Mouse (Mus musculus) hindbrain, embryonic 12.5 days (tissue): Measurements from ENCODE around the gene Mylpf. TPM values are rescaled to one million over a fixed set of nuclear protein-coding genes. Genes with fewer than 3 reads are reported as not detected.

Experiments used
- ATAC-seq: fragments of 200-750 bp; cut with Nextera tagmentation; 2 replicates; pipeline ENCODE4 v1.8.0; 2017; ENCODE audit warnings: moderate TSS enrichment; ENCODE audit not compliant: low FRiP score
- H3K27ac ChIP-seq: fragments of 300-500 bp; sonication (generic); 2 replicates; pipeline ENCODE4 v1.5.1; 2016; ENCODE audit warnings: mild to moderate bottlenecking
- H3K27me3 ChIP-seq: fragments of 300-500 bp; sonication (generic); 2 replicates; pipeline ENCODE4 v1.6.1; 2016; ENCODE audit warnings: mild to moderate bottlenecking
- H3K36me3 ChIP-seq: fragments of 300-500 bp; sonication (generic); 2 replicates; pipeline ENCODE4 v1.6.1; 2016; ENCODE audit warnings: mild to moderate bottlenecking
- H3K4me1 ChIP-seq: fragments of 300-500 bp; sonication (generic); 2 replicates; pipeline ENCODE4 v1.6.1; 2016
- H3K4me2 ChIP-seq: fragments of 300-500 bp; sonication (generic); replicated peaks from 2 replicates; pipeline ENCODE4 v1.6.1; 2016; ENCODE audit warnings: mild to moderate bottlenecking
- H3K4me3 ChIP-seq: fragments of 300-500 bp; sonication (generic); 2 replicates; pipeline ENCODE4 v1.5.1; 2016; ENCODE audit warnings: mild to moderate bottlenecking
- H3K9ac ChIP-seq: fragments of 300-500 bp; sonication (generic); 2 replicates; pipeline ENCODE4 v1.6.1; 2016; ENCODE audit warnings: mild to moderate bottlenecking, moderate library complexity
- H3K9me3 ChIP-seq: fragments of 300-500 bp; sonication (generic); replicated peaks from 2 replicates; pipeline ENCODE4 v1.6.1; 2016; ENCODE audit warnings: mild to moderate bottlenecking
- WGBS: fragments of 180-500 bp; shearing (Covaris S2); methylation state at CpG from one replicate; pipeline ENCODE4 v1.1.7; 2016; 5-methylcytosine and 5-hydroxymethylcytosine counted together
- polyA plus RNA-seq: library from polyadenylated mRNA; unstranded; fragments of >200 nt; fragmentation: Nextera tagmentation; extraction: Ambion mirVana; gene quantifications from 2 replicates; pipeline ENCODE4 v1.2.1, GENCODE M21; 2016

The Mylpf gene
- polyA plus RNA-seq, 1 experiment from 2014 or later, result 19.5 TPM

- ATAC-seq, result no peak
- 78% methylated on average over 5 of the region's 5 CpGs for WGBS
- Histone ChIP-seq H3K4me3 (no peak overlapping the region), H3K36me3 (peaks cover 6% of the 10 kb centered on the region), H3K9me3 (no peaks in the 10 kb centered on the region), H3K4me2 (peak overlapping the region; percentile 61), H3K27ac (no peak overlapping the region), H3K4me1 (peaks cover 32% of the 10 kb centered on the region), H3K27me3 (peaks cover 16% of the 10 kb centered on the region), H3K9ac (no peak overlapping the region)
These were observed 1.2 kb downstream of the Mylpf start for GRCm38 (mm10) chr7:127209851-127210250.

- no peak for ATAC-seq
- Histone ChIP-seq H3K9ac (no peak overlapping the region), H3K4me1 (peaks cover 29% of the 10 kb centered on the region), H3K4me2 (no peak overlapping the region), H3K4me3 (no peak overlapping the region), H3K9me3 (no peaks in the 10 kb centered on the region), H3K36me3 (peaks cover 1% of the 10 kb centered on the region), H3K27me3 (peaks cover 19% of the 10 kb centered on the region), H3K27ac (no peak overlapping the region)
- WGBS, result 92% methylated on average over 4 of the region's 4 CpGs
These were observed 1.6 kb downstream of the Mylpf start for GRCm38 (mm10) chr7:127210266-127210665.

DNA sequence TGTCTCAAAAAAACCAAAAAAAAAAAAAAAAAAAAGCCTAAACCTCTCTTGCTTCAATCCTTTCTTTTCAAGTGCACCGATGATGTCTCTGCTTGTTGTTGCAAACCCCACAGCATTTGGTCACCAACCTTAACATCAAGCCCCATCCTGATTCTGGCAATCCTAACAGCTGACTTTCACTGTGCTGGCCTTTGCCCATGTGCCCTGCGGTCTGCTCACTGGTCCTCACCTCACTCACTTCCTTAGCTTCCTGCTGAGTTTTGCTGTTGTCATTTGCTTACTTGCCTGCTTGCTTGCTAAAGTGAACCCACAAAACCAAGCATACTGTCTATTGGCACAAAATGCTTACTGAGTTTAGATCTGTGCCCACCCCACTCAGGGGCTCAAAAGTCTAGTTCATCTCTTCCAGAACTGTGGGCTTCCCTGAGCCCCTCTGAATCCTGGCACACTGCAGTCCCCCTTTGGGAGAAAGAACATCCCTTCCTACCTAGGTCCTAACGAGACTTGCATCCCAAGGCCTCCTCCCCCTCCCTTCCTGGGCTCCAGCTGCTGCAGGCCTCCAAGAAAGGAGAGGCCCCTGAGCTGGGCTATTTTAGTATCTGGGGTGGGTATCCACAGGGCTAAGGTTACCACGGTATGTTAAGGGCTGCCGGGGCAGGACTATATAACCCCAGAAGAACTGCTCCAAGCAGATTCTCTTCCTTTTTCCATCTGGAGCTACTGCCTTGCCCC, 2.5 kb downstream of the Mylpf start:
- WGBS, result 71% methylated on average over 5 of the region's 5 CpGs
- Histone ChIP-seq H3K27ac (no peak overlapping the region), H3K4me2 (no peak overlapping the region), H3K4me3 (no peak overlapping the region), H3K36me3 (no peaks in the 10 kb centered on the region), H3K9me3 (no peaks in the 10 kb centered on the region), H3K9ac (no peak overlapping the region), H3K4me1 (peaks cover 22% of the 10 kb centered on the region), H3K27me3 (peaks cover 19% of the 10 kb centered on the region)
- ATAC-seq, result no peak

DNA sequence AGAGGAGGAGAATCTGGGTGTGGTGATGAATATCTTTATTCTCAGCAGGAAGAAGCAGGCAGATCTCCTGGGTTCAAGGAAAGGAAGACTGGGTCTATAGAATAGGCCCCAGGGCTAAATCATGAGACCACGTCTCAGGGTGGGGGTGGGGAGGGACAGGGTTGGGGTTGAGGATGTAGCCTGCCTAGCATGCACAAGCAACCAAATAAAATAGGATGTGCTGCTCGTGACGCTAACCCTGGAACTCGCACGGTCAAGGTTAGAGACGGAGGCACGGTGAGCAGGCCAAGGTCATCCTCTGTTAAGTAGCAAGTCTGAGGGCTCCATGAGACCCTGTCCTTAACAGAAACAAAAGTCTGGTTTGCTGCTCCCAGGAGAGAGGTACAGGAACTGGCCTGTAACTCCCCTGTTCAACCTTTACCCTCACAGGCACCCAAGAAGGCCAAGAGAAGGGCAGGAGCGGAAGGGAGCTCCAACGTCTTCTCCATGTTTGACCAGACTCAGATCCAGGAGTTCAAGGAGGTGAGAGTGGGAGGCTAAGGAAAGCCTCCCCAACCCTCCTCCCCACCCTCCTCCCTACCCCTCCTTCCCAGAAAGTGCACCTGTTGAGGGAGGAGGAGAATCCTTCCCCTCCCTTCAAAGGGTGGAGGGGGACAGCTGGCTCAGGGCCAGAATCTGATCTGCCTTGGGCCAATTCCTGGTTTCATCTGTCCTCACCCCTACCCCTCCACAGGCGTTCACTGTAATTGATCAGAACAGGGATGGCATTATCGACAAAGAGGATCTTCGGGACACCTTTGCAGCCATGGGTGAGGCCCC, 4.0 kb downstream of the Mylpf start:
- ATAC-seq, result no peak
- Histone ChIP-seq H3K4me2 (no peak overlapping the region), H3K4me1 (peaks cover 11% of the 10 kb centered on the region), H3K9ac (no peak overlapping the region), H3K36me3 (no peaks in the 10 kb centered on the region), H3K27me3 (peaks cover 19% of the 10 kb centered on the region), H3K4me3 (no peak overlapping the region), H3K9me3 (no peaks in the 10 kb centered on the region), H3K27ac (no peak overlapping the region)
- 92% methylated on average over 12 of the region's 12 CpGs for WGBS

GRCm38 (mm10) chr7:127213485-127213884, 4.8 kb downstream of the Mylpf start:
- peaks cover 19% of the 10 kb centered on the region for H3K27me3 ChIP-seq
- no peaks in the 10 kb centered on the region for H3K9me3 ChIP-seq
- H3K27ac ChIP-seq, result no peak overlapping the region
- no peak for ATAC-seq
- H3K4me1 ChIP-seq, result peaks cover 11% of the 10 kb centered on the region
- H3K4me3 ChIP-seq, result no peak overlapping the region
- 40% methylated on average over 7 of the region's 7 CpGs for WGBS
- H3K9ac ChIP-seq, result no peak overlapping the region
- no peak overlapping the region for H3K4me2 ChIP-seq
- no peaks in the 10 kb centered on the region for H3K36me3 ChIP-seq

- Histone ChIP-seq H3K27ac (no peak overlapping the region), H3K9ac (no peak overlapping the region), H3K4me3 (no peak overlapping the region), H3K4me2 (peak overlapping the region; percentile 47; the same call in 1 of the 2 replicates), H3K36me3 (no peaks in the 10 kb centered on the region), H3K4me1 (peaks cover 11% of the 10 kb centered on the region), H3K9me3 (no peaks in the 10 kb centered on the region), H3K27me3 (peaks cover 19% of the 10 kb centered on the region)
- ATAC-seq, result no peak
- 56% methylated on average over 12 of the region's 12 CpGs for WGBS
These were observed 5.2 kb downstream of the Mylpf start for GRCm38 (mm10) chr7:127213930-127214329.

GRCm38 (mm10) chr7:127214521-127214920, 5.8 kb downstream of the Mylpf start:
- Histone ChIP-seq H3K4me1 (peaks cover 6% of the 10 kb centered on the region), H3K4me2 (peak overlapping the region; percentile 47), H3K36me3 (no peaks in the 10 kb centered on the region), H3K9me3 (no peaks in the 10 kb centered on the region), H3K27ac (no peak overlapping the region), H3K9ac (0 out of 2 replicates have a peak overlapping the region, but pooled peaks have one; percentile 23), H3K4me3 (no peak overlapping the region), H3K27me3 (peaks cover 19% of the 10 kb centered on the region)
- 31% methylated on average over 21 of the region's 21 CpGs for WGBS
- no peak for ATAC-seq

DNA sequence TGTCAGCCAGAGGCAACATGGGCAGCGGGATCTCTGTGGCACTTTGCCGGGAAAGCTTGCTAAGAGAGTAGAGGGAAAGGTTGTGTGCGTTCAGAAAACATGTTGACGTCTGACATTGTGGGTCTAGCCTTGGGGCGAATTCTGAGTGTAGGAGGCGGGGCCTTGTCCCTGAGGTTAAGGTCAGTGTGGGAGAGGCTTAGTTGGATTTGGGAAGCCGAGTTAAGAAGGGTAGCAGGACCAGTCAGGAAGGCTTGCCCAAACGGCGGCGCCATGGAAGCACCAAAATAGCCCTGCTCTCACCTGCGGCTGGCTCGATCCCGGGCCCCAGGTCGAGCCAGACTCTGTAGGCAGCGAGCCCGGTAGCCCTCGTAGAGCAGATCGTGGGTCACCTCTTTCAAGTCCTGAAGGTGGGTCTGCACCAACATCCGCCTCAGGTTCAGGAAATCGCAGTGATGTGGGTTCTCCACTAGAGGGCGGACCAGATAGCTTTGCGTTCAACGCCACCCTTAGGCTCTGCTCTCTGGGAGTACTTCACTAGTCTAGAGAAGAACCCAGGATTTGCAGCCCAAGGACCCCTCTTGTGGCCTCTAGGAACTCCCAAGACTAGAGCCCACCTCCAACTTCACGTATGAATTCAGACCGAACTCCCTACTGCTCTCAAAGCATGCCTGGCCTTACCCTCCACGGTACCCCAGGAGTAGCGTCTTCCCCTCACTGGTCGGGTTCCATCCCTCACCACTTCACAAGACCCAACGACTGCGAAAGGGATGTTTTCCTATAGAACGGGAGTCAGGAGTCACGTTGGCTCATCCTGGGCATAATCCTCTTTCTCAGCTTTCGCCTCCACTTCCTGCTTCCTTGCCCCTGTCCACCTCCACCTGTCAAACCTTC, 6.5 kb downstream of the Mylpf start:
- no peak for ATAC-seq
- Histone ChIP-seq H3K9me3 (no peaks in the 10 kb centered on the region), H3K27me3 (peaks cover 19% of the 10 kb centered on the region), H3K9ac (peak overlapping the region; percentile 50), H3K4me1 (0 out of 2 replicates have a peak, but pooled peaks cover 4% of the 10 kb centered on the region), H3K4me3 (peak overlapping the region; percentile 25), H3K36me3 (no peaks in the 10 kb centered on the region; the same call in 1 of the 2 replicates), H3K4me2 (peak overlapping the region; percentile 47), H3K27ac (no peak overlapping the region)
- WGBS, result 25% methylated on average over 33 of the region's 33 CpGs

DNA sequence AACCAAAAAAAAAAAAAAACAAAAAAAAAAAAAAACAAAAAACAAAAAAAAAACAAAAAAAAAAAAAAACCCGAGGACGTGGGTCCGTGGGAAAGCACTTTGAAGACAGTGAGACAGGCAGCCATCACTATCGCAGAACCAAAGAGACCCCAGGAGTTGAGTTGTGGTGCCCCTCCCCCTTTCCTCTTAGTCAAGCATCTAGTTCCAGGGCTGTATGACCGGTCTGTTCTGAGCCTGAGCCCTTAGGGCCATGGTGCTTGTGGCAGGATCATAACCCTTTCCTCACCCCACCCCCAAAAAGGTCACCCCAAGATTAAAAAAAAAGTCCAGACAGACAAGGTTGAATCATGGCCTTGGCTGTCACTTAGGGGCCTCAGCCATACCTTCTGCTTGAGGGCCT, 7.6 kb downstream of the Mylpf start:
- Histone ChIP-seq H3K4me2 (no peak overlapping the region), H3K4me3 (no peak overlapping the region), H3K9ac (no peak overlapping the region), H3K36me3 (no peaks in the 10 kb centered on the region; the same call in 1 of the 2 replicates), H3K4me1 (0 out of 2 replicates have a peak, but pooled peaks cover 4% of the 10 kb centered on the region), H3K9me3 (no peaks in the 10 kb centered on the region), H3K27me3 (peaks cover 19% of the 10 kb centered on the region), H3K27ac (no peak overlapping the region)
- ATAC-seq, result no peak
- WGBS, result 84% methylated on average over 5 of the region's 5 CpGs

DNA sequence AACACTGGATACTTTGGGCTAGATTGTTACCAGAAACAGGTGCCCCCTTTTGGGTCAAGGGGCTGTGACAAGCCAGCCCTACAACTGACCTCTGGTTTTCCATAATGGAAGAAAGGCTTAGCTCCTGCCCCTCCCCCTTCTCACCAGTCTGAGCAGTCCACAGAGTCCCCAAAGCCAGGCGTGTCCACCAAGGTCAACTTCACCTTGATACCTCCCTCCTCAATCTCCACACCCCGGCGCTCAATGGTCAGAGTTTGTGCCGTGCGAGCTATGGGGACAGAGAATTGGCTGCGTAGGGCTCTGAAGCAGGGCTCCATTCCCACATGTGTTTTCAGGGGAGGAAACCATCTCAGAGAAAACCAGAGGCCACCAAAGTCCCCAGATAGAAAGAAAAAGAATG, 8.8 kb downstream of the Mylpf start:
- ATAC-seq, result no peak
- H3K27ac ChIP-seq, result no peak overlapping the region
- 91% methylated on average over 6 of the region's 6 CpGs for WGBS
- H3K9me3 ChIP-seq, result no peaks in the 10 kb centered on the region
- H3K4me3 ChIP-seq, result no peak overlapping the region
- H3K36me3 ChIP-seq, result no peaks in the 10 kb centered on the region; the same call in 1 of the 2 replicates
- peaks cover 19% of the 10 kb centered on the region for H3K27me3 ChIP-seq
- H3K4me2 ChIP-seq, result no peak overlapping the region
- no peak overlapping the region for H3K9ac ChIP-seq
- 0 out of 2 replicates have a peak, but pooled peaks cover 4% of the 10 kb centered on the region for H3K4me1 ChIP-seq

DNA sequence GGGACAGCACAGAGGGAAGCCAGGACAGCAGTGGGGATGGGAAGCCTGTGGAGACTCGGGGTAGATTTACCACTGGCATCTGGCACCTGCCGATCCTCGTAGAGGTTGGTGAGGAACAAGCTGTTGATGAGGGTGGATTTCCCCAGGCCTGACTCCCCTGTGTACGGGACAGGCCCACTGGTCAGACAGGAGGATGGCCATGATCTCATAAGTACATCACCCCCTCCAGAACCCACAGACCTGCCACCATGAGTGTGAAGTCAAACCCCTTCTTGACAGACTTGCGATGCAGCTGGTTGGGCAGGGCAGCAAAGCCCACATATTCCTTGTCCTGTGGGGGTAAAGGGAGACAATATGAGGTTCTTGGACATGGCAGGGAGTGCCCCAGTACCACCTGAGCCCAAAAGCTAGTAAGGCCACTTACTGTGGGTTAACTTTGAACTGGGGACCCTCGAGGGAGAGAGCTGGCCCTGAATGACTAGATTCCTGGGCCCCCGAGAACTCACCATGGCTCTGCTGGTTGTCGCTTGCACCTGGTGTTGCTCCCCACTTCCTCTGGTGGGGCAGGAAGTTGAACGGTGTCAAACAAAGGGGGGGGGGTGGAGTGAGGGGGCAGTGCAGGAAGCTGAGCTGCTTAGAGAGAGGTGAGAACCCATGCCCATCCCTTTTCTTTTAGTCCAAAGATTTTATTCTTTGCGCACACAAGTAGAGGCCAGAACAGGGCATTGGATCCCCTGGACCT, 9.4 kb downstream of the Mylpf start:
- WGBS, result 81% methylated on average over 10 of the region's 10 CpGs
- no peak for ATAC-seq
- Histone ChIP-seq H3K9ac (no peak overlapping the region), H3K27me3 (peaks cover 19% of the 10 kb centered on the region), H3K36me3 (no peaks in the 10 kb centered on the region; the same call in 1 of the 2 replicates), H3K4me3 (no peak overlapping the region), H3K4me2 (no peak overlapping the region), H3K27ac (no peak overlapping the region), H3K9me3 (no peaks in the 10 kb centered on the region), H3K4me1 (0 out of 2 replicates have a peak, but pooled peaks cover 4% of the 10 kb centered on the region)
